Mouse (Mus musculus): ENCODE results near the gene Scgb1b30.

GRCm38 (mm10) chr7:34116601-34117000 is 21.4 kb downstream of the Scgb1b30 start:
- TF ChIP-seq CTCF (IDR thresholded peaks at IDR 0.05; ENCODE audit: low read depth) (no peak), EP300 (IDR thresholded peaks at IDR 0.05; ENCODE audit: low read depth) (no peak)
